Mouse (Mus musculus) cortical plate, adult 2 months (tissue): ENCODE results near the gene Foxc1.

Source experiments
- CTCF ChIP-seq: fragments of 200-500 bp; IDR thresholded peaks from 2 replicates; pipeline ENCODE4 v1.5.1; 2011; ENCODE audit warnings: mild to moderate bottlenecking, control low read depth, low read length; ENCODE audit not compliant: insufficient read depth; ENCODE audit errors: extremely low read depth
- POLR2A ChIP-seq: fragments of 200-500 bp; IDR thresholded peaks from 2 replicates; pipeline ENCODE4 v1.6.1; 2011; ENCODE audit warnings: mild to moderate bottlenecking, low read length, control low read depth; ENCODE audit not compliant: insufficient read depth; ENCODE audit errors: extremely low read depth

- TF ChIP-seq CTCF (no peak), POLR2A (no peak)
Measured at GRCm38 (mm10) chr13:31819664-31820405, 13.4 kb downstream of the Foxc1 start.
